Mouse (Mus musculus) liver, adult 2 months (tissue): ENCODE data around the gene Zfp961. TPM values are rescaled to one million over a fixed set of nuclear protein-coding genes. Genes with fewer than 3 reads are reported as not detected.

Experiments used
- DNase-seq: peaks from one replicate; pipeline ENCODE4 v3.0.0-alpha.2; 2011; ENCODE audit warnings: low read depth, low spot score; ENCODE audit errors: extremely low read depth
- H3K27ac ChIP-seq: fragments of 200-500 bp; replicated peaks from 2 replicates; pipeline ENCODE4 v1.5.1; 2012; ENCODE audit warnings: low read depth, mild to moderate bottlenecking, control low read depth, inconsistent platforms, low read length; ENCODE audit not compliant: insufficient read depth
- H3K27me3 ChIP-seq: fragments of 200-500 bp; 2 replicates; pipeline ENCODE4 v1.6.1; 2012; ENCODE audit warnings: mild to moderate bottlenecking, moderate library complexity, low read length, inconsistent platforms; ENCODE audit not compliant: control insufficient read depth, insufficient read depth
- H3K36me3 ChIP-seq: fragments of 200-500 bp; 2 replicates; pipeline ENCODE4 v1.6.1; 2012; ENCODE audit warnings: low read length, inconsistent platforms; ENCODE audit not compliant: control insufficient read depth, insufficient read depth
- H3K4me1 ChIP-seq: fragments of 200-500 bp; 2 replicates; pipeline ENCODE4 v1.6.1; 2011; ENCODE audit warnings: low read length; ENCODE audit not compliant: control insufficient read depth, insufficient read depth
- H3K4me3 ChIP-seq: fragments of 200-500 bp; 2 replicates; pipeline ENCODE4 v1.5.1; 2011; ENCODE audit warnings: low read depth, mild to moderate bottlenecking, control low read depth, low read length, moderate library complexity; ENCODE audit not compliant: insufficient read depth
- H3K79me2 ChIP-seq: fragments of 200-500 bp; 2 replicates; pipeline ENCODE4 v1.6.1; 2012; ENCODE audit warnings: inconsistent platforms, mild to moderate bottlenecking, low read length, moderate library complexity; ENCODE audit not compliant: control insufficient read depth, insufficient read depth
- H3K9ac ChIP-seq: fragments of 200-500 bp; 2 replicates; pipeline ENCODE4 v1.6.1; 2012; ENCODE audit warnings: low read depth, mild to moderate bottlenecking, control low read depth, inconsistent platforms, low read length
- CTCF ChIP-seq: fragments of 200-500 bp; IDR thresholded peaks from 2 replicates; pipeline ENCODE4 v1.5.1; 2011; ENCODE audit warnings: low read depth, low read length, control low read depth
- POLR2A ChIP-seq: fragments of 200-500 bp; IDR thresholded peaks from 2 replicates; pipeline ENCODE4 v1.6.1; 2011; ENCODE audit warnings: low read length, control low read depth; ENCODE audit not compliant: insufficient read depth; ENCODE audit errors: extremely low read depth
- WGBS: fragments of 180-500 bp; shearing (Covaris S2); methylation state at CpG from one replicate; pipeline ENCODE4 v1.1.7; 2018; 5-methylcytosine and 5-hydroxymethylcytosine counted together
- polyA plus RNA-seq: library from polyadenylated mRNA; depleted of rRNA; stranded (reverse); fragments of >200 nt; gene quantifications from 2 replicates; pipeline ENCODE4 v1.2.3, GENCODE M21; 2012
- total RNA-seq: library from RNA; depleted of rRNA; stranded (reverse); fragments of >200 nt; gene quantifications from 2 replicates; pipeline ENCODE4 v1.2.3, GENCODE M21; 2014

Gene Zfp961
- total and polyA plus RNA-seq, 2 experiments: 2.7 to 7.5 TPM

DNA sequence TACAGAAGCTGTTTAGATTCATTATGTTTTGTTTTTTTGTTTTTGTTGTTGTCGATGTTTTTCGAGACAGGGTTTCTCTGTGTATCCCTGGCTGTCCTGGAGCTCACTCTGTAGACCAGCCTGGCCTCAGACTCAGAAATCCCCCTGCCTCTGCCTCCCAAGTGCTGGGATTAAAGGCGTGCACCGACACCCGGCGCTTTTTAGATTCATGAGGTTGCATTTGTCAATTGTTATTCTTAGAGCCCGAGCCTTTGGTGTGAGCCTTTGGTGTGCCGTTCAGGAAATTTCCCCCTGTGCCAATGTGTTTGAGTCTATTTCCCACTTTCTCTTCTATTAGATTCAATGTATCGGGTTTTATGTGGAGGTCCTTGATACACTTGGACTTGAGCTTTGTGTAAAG is 3.8 kb downstream of the Zfp961 start:
- 99% methylated on average over 9 of the region's 9 CpGs for WGBS
- Histone ChIP-seq H3K9ac (no peak overlapping the region), H3K79me2 (peaks cover 7% of the 10 kb centered on the region; the same call in 1 of the 2 replicates), H3K36me3 (no peaks in the 10 kb centered on the region; the same call in 1 of the 2 replicates), H3K27ac (no peak overlapping the region), H3K27me3 (no peaks in the 10 kb centered on the region), H3K4me3 (no peak overlapping the region), H3K4me1 (peaks cover 5% of the 10 kb centered on the region; the same call in 1 of the 2 replicates)
- no peak for DNase-seq
- TF ChIP-seq POLR2A (no peak), CTCF (no peak)

DNA sequence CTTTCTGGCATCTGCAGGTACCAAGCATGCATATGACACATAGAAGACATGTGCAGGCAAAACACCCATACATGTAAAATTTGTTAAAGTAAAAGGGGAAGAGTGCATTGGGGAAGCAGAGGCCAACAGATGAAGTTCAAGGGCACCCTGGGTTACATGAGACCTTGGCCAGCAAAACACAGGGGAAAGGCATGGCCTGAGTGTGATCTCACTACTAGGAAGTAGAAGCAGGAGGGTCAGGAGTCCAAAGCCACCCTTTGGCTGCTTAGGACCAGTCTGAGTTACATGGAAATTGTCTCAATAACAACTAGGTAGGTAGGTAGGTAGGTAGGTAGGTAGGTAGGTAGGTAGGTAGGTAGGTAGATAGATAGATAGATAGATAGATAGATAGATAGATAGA is 9.6 kb downstream of the Zfp961 start:
- no peak overlapping the region for H3K27ac ChIP-seq
- H3K27me3 ChIP-seq: no peaks in the 10 kb centered on the region
- H3K9ac ChIP-seq: no peak overlapping the region
- TF ChIP-seq POLR2A: no peak
- TF ChIP-seq CTCF: no peak
- peak; percentile 59 for DNase-seq
- peaks cover 7% of the 10 kb centered on the region for H3K4me1 ChIP-seq
- H3K79me2 ChIP-seq: peaks cover 18% of the 10 kb centered on the region; the same call in 1 of the 2 replicates
- peaks cover 2% of the 10 kb centered on the region for H3K36me3 ChIP-seq
- H3K4me3 ChIP-seq: no peak overlapping the region

DNA sequence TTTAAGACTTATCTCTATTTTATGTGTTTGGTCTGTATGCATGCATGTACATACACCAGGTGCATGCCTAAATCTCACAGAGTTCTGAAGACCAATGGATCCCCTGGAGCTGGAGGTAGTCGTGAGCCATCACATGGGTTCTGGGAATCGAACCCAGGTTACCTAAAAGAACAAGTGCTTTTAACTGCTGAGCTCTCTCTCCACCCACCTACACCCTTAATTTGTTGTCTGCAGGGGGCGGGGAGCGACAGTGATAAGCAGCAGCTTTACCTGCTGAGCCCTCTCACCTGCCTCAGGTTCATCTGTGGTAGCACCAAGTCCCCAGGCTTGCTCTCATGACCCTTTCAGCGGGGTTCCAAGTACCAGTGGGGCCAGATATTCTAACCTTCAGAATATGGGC is 11.0 kb downstream of the Zfp961 start:
- no peak for DNase-seq
- H3K27me3 ChIP-seq: no peaks in the 10 kb centered on the region
- no peak overlapping the region for H3K27ac ChIP-seq
- TF ChIP-seq CTCF (no peak), POLR2A (no peak)
- H3K4me1 ChIP-seq: peaks cover 7% of the 10 kb centered on the region
- peaks cover 18% of the 10 kb centered on the region; the same call in 1 of the 2 replicates for H3K79me2 ChIP-seq
- no peak overlapping the region for H3K4me3 ChIP-seq
- H3K9ac ChIP-seq: no peak overlapping the region
- WGBS: 93% methylated on average over 5 of the region's 5 CpGs
- peaks cover 12% of the 10 kb centered on the region for H3K36me3 ChIP-seq

DNA sequence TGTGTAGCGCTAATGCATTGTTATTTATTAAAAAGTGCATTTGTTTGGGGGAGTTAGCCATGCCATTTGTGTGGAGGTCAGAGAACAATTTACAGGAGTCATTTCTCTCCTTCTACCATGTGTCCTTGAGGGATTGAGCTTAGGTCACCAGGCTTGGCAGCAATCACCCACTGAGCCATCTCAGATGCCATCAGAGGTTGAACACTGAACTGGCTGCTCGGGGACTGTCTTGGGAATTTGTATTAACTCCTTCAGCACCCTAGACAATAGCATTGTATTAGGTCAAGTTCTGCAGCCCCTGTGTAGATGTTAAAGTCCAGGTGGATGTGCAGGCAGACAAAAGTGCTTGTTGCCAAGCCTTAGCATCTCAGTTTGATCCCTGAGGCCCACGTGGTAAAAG is 13.2 kb downstream of the Zfp961 start:
- DNase-seq: no peak
- peaks cover 18% of the 10 kb centered on the region; the same call in 1 of the 2 replicates for H3K79me2 ChIP-seq
- H3K27me3 ChIP-seq: no peaks in the 10 kb centered on the region
- peaks cover 31% of the 10 kb centered on the region for H3K36me3 ChIP-seq
- WGBS: 76% methylated on average over 3 of the region's 3 CpGs
- no peak overlapping the region for H3K27ac ChIP-seq
- no peak overlapping the region for H3K4me3 ChIP-seq
- H3K9ac ChIP-seq: no peak overlapping the region
- peaks cover 7% of the 10 kb centered on the region for H3K4me1 ChIP-seq
- TF ChIP-seq CTCF: no peak
- no peak for TF ChIP-seq POLR2A

DNA sequence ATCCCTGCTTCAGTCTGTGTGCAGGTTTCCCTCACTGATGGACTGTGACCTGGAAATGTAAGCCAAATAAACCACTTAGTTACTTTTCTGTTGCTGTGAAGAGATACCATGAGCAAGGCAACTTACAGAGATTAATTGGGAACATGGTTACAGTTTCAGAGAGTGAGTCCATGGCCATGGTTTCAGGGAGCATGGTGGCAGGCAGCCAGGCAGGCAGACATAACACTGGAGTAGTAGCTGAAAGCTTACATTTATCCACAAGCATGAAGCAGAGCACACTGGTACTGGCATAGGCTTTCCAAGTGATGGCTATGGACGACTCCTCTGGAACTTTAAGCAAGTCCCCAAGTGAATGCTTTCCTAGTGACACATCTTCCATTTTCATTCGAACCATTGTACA is 14.3 kb downstream of the Zfp961 start:
- H3K27me3 ChIP-seq: no peaks in the 10 kb centered on the region

DNA sequence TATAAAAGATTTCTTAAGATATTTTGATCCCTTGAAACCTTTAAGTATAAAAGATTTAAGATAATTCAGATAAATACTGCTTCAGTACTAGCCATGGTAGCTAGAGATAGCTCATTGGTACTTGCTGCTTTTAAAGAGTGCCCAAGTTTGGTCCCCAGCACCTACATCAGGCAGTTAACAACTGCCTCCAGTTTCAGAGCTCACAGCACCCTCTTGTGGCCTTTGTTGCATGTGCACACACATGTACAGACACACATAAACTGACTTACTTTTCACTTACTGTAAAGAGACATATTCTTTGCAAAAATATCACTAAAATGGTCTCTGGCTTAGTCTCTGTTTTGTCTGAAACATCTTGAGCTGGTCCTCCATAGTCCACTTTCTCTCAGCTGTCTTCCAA is 15.6 kb downstream of the Zfp961 start:
- no peaks in the 10 kb centered on the region for H3K4me1 ChIP-seq
- H3K36me3 ChIP-seq: peaks cover 32% of the 10 kb centered on the region
- TF ChIP-seq CTCF (peak; percentile 9; the same call in 1 of the 2 replicates), POLR2A (no peak)
- DNase-seq: no peak
- no peak overlapping the region for H3K4me3 ChIP-seq
- H3K27ac ChIP-seq: no peak overlapping the region
- H3K9ac ChIP-seq: no peak overlapping the region
- peaks cover 13% of the 10 kb centered on the region; the same call in 1 of the 2 replicates for H3K79me2 ChIP-seq
- no peaks in the 10 kb centered on the region for H3K27me3 ChIP-seq

More for the DNA sequence above, 14.3 kb downstream of the Zfp961 start:
- TF ChIP-seq POLR2A (no peak), CTCF (no peak)
- Histone ChIP-seq H3K4me1 (peaks cover 4% of the 10 kb centered on the region), H3K4me3 (no peak overlapping the region), H3K36me3 (peaks cover 32% of the 10 kb centered on the region), H3K9ac (no peak overlapping the region), H3K79me2 (peaks cover 14% of the 10 kb centered on the region; the same call in 1 of the 2 replicates), H3K27ac (no peak overlapping the region)
- WGBS: 96% methylated on average over 2 of the region's 2 CpGs
- no peak for DNase-seq
